Mouse (Mus musculus) erythroblast, embryonic 14.5 days (primary cell): ENCODE results near the gene Eya2.

Experiments
- GATA1 ChIP-seq: IDR thresholded peaks from 2 replicates; pipeline ENCODE4 v1.6.1; 2012; ENCODE audit warnings: low read length, inconsistent platforms, mixed read lengths
- TAL1 ChIP-seq: IDR thresholded peaks from 3 replicates; pipeline ENCODE4 v1.6.1; 2012; ENCODE audit warnings: low read length, inconsistent platforms, mixed read lengths

DNA sequence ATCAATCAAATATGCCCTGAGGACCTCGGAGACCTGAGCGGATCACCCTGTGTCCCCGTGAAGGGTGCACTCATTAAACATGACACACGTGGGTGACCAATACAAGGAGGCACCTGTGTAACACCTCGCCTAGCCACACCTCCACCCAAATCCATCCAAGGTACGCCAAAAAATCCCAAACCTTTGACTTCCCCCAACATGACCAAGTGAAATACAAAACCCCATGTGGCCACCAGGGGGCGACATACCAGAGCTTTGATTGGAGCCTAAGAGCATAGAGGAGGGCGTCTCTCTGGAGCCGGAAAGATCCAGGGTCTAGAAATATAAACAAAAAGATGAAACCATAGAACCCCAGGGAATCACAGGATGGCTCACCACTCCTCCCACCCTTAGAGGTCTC is 196.8 kb downstream of the Eya2 start:
- TF ChIP-seq TAL1: no peak
- no peak for TF ChIP-seq GATA1
